Mouse (Mus musculus): ENCODE results near the gene Slc17a3. TPM values are rescaled to one million over a fixed set of nuclear protein-coding genes. Genes with fewer than 3 reads are reported as not detected.

The Slc17a3 gene
- 14.2 and 17.4 TPM in 2 replicates for polyA plus RNA-seq (2015; fragmentation: Nextera tagmentation; extraction: Ambion mirVana)

GRCm38 (mm10) chr13:23839308-23839707 lies at the start of gene Slc17a3:
Slc17a3 (plus strand) TSS chr13:23839434.
- Histone ChIP-seq H3K4me2 (ENCODE audit: low read length) (no peak within 1 kb of the TSS), H3K27ac (no peak within 1 kb of the TSS), H3K9me3 (replicated peaks; ENCODE audit: low read length) (no peaks in the 10 kb centered on the region), H3K4me3 (replicated peaks; ENCODE audit: low read depth, low read length) (no peak within 1 kb of the TSS), H3K36me3 (ENCODE audit: insufficient read depth, low read length) (no peaks in the 10 kb centered on the region), H3K27me3 (ENCODE audit: insufficient read depth, low read length) (no peaks in the 10 kb centered on the region), H3K4me1 (replicated peaks; ENCODE audit: insufficient read depth, low read length) (no peaks in the 10 kb centered on the region), H3K9ac (ENCODE audit: low read depth, low read length) (no peak within 1 kb of the TSS)
- 53% methylated on average over 2 of the region's 2 CpGs for WGBS
- ATAC-seq (replicated peaks; ENCODE audit: low FRiP score, low read depth) = 0 out of 2 replicates have a peak, but pooled peaks have one; percentile 36
- 0 out of 2 replicates have a peak, but pooled peaks have one; percentile 7 for TF ChIP-seq CTCF (IDR thresholded peaks at IDR 0.05; ENCODE audit: low read depth)
- no peak for DNase-seq (ENCODE audit: low spot score)

GRCm38 (mm10) chr13:23792520-23792919 lies 46.7 kb upstream of the Slc17a3 start:
- no peaks in the 10 kb centered on the region for H3K9me3 ChIP-seq (replicated peaks; ENCODE audit: low read length)
- no peaks in the 10 kb centered on the region for H3K36me3 ChIP-seq (ENCODE audit: insufficient read depth, low read length)
- no peaks in the 10 kb centered on the region for H3K27me3 ChIP-seq (ENCODE audit: insufficient read depth, low read length)
- no peak overlapping the region for H3K4me3 ChIP-seq (replicated peaks; ENCODE audit: low read depth, low read length)
- WGBS = 50% methylated on average over 2 of the region's 2 CpGs
- DNase-seq (ENCODE audit: low spot score) (peak; percentile 78), ATAC-seq (replicated peaks; ENCODE audit: low FRiP score, low read depth) (no peak)
- peak; percentile 91 for TF ChIP-seq CTCF (IDR thresholded peaks at IDR 0.05; ENCODE audit: low read depth)
- H3K4me1 ChIP-seq (replicated peaks; ENCODE audit: insufficient read depth, low read length) = no peaks in the 10 kb centered on the region
- H3K4me2 ChIP-seq (ENCODE audit: low read length) = no peak overlapping the region
- H3K9ac ChIP-seq (ENCODE audit: low read depth, low read length) = no peak overlapping the region
- H3K27ac ChIP-seq = no peak overlapping the region

GRCm38 (mm10) chr13:23799405-23799804 lies 39.8 kb upstream of the Slc17a3 start:
- ATAC-seq (replicated peaks; ENCODE audit: low FRiP score, low read depth) (no peak), DNase-seq (ENCODE audit: low spot score) (peak; percentile 11)
- no peaks in the 10 kb centered on the region for H3K9me3 ChIP-seq (replicated peaks; ENCODE audit: low read length)
- H3K36me3 ChIP-seq (ENCODE audit: insufficient read depth, low read length) = no peaks in the 10 kb centered on the region
- no peak overlapping the region for H3K27ac ChIP-seq
- 0 out of 2 replicates have a peak, but pooled peaks cover 4% of the 10 kb centered on the region for H3K4me1 ChIP-seq (replicated peaks; ENCODE audit: insufficient read depth, low read length)
- no peak overlapping the region for H3K4me3 ChIP-seq (replicated peaks; ENCODE audit: low read depth, low read length)
- H3K27me3 ChIP-seq (ENCODE audit: insufficient read depth, low read length) = no peaks in the 10 kb centered on the region
- no peak overlapping the region for H3K9ac ChIP-seq (ENCODE audit: low read depth, low read length)
- no peak for TF ChIP-seq CTCF (IDR thresholded peaks at IDR 0.05; ENCODE audit: low read depth)
- no peak overlapping the region for H3K4me2 ChIP-seq (ENCODE audit: low read length)
- 38% methylated on average over 5 of the region's 5 CpGs for WGBS

GRCm38 (mm10) chr13:23804532-23804931 lies 34.7 kb upstream of the Slc17a3 start:
- ATAC-seq (replicated peaks; ENCODE audit: low FRiP score, low read depth) = no peak
- 69% methylated on average over 2 of the region's 2 CpGs for WGBS
- H3K36me3 ChIP-seq (ENCODE audit: insufficient read depth, low read length) = no peaks in the 10 kb centered on the region
- no peak overlapping the region for H3K4me2 ChIP-seq (ENCODE audit: low read length)
- no peaks in the 10 kb centered on the region for H3K9me3 ChIP-seq (replicated peaks; ENCODE audit: low read length)
- no peak overlapping the region for H3K4me3 ChIP-seq (replicated peaks; ENCODE audit: low read depth, low read length)
- no peak for DNase-seq (ENCODE audit: low spot score)
- 0 out of 2 replicates have a peak, but pooled peaks cover 4% of the 10 kb centered on the region for H3K4me1 ChIP-seq (replicated peaks; ENCODE audit: insufficient read depth, low read length)
- no peak overlapping the region for H3K9ac ChIP-seq (ENCODE audit: low read depth, low read length)
- no peaks in the 10 kb centered on the region for H3K27me3 ChIP-seq (ENCODE audit: insufficient read depth, low read length)
- no peak overlapping the region for H3K27ac ChIP-seq
- TF ChIP-seq CTCF (IDR thresholded peaks at IDR 0.05; ENCODE audit: low read depth) = no peak

GRCm38 (mm10) chr13:23806422-23807052 lies 32.7 kb upstream of the Slc17a3 start, which contains the start of gene Slc17a2:
Slc17a2 (plus strand) TSS chr13:23806993.
- DNase-seq (ENCODE audit: low spot score) (no peak), ATAC-seq (replicated peaks; ENCODE audit: low FRiP score, low read depth) (no peak)
- Histone ChIP-seq H3K9ac (ENCODE audit: low read depth, low read length) (no peak within 1 kb of the TSS), H3K4me3 (replicated peaks; ENCODE audit: low read depth, low read length) (no peak within 1 kb of the TSS), H3K9me3 (replicated peaks; ENCODE audit: low read length) (no peaks in the 10 kb centered on the region), H3K27ac (no peak within 1 kb of the TSS), H3K4me2 (ENCODE audit: low read length) (no peak within 1 kb of the TSS), H3K27me3 (ENCODE audit: insufficient read depth, low read length) (no peaks in the 10 kb centered on the region), H3K4me1 (replicated peaks; ENCODE audit: insufficient read depth, low read length) (no peaks in the 10 kb centered on the region), H3K36me3 (ENCODE audit: insufficient read depth, low read length) (no peaks in the 10 kb centered on the region)
- TF ChIP-seq CTCF (IDR thresholded peaks at IDR 0.05; ENCODE audit: low read depth) = no peak
- WGBS = 78% methylated on average over 15 of the region's 15 CpGs

- H3K36me3 ChIP-seq (ENCODE audit: insufficient read depth, low read length) = no peaks in the 10 kb centered on the region
- H3K27me3 ChIP-seq (ENCODE audit: insufficient read depth, low read length) = no peaks in the 10 kb centered on the region
- H3K4me3 ChIP-seq (replicated peaks; ENCODE audit: low read depth, low read length) = no peak overlapping the region
- H3K9me3 ChIP-seq (replicated peaks; ENCODE audit: low read length) = no peaks in the 10 kb centered on the region
- no peak overlapping the region for H3K9ac ChIP-seq (ENCODE audit: low read depth, low read length)
- H3K4me1 ChIP-seq (replicated peaks; ENCODE audit: insufficient read depth, low read length) = 0 out of 2 replicates have a peak, but pooled peaks cover 2% of the 10 kb centered on the region
- H3K4me2 ChIP-seq (ENCODE audit: low read length) = no peak overlapping the region
- peak; percentile 40; the same call in 1 of the 2 replicates for TF ChIP-seq CTCF (IDR thresholded peaks at IDR 0.05; ENCODE audit: low read depth)
- no peak for DNase-seq (ENCODE audit: low spot score)
- WGBS = 79% methylated on average over 2 of the region's 2 CpGs
- ATAC-seq (replicated peaks; ENCODE audit: low FRiP score, low read depth) = no peak
- no peak overlapping the region for H3K27ac ChIP-seq
Measured at GRCm38 (mm10) chr13:23816148-23816547, 23.1 kb upstream of the Slc17a3 start.

Data from kidney, postnatal 0 days (tissue).